Mouse (Mus musculus): Measurements from ENCODE around the gene Kazald1. TPM values are rescaled to one million over a fixed set of nuclear protein-coding genes. Genes with fewer than 3 reads are reported as not detected.

The Kazald1 gene
- total RNA-seq, 2 experiments from 2014 or later, result 7.5 TPM

GRCm38 (mm10) chr19:45076586-45077510 lies 1.8 kb downstream of the Kazald1 start:
- DNase-seq (ENCODE audit: low spot score in 2 of 2), result peak; percentile 37

GRCm38 (mm10) chr19:45077742-45078645 lies 3.0 kb downstream of the Kazald1 start:
- DNase-seq (ENCODE audit: low spot score in 2 of 2), result peak in 1 of 2 experiments; percentile 2

DNA sequence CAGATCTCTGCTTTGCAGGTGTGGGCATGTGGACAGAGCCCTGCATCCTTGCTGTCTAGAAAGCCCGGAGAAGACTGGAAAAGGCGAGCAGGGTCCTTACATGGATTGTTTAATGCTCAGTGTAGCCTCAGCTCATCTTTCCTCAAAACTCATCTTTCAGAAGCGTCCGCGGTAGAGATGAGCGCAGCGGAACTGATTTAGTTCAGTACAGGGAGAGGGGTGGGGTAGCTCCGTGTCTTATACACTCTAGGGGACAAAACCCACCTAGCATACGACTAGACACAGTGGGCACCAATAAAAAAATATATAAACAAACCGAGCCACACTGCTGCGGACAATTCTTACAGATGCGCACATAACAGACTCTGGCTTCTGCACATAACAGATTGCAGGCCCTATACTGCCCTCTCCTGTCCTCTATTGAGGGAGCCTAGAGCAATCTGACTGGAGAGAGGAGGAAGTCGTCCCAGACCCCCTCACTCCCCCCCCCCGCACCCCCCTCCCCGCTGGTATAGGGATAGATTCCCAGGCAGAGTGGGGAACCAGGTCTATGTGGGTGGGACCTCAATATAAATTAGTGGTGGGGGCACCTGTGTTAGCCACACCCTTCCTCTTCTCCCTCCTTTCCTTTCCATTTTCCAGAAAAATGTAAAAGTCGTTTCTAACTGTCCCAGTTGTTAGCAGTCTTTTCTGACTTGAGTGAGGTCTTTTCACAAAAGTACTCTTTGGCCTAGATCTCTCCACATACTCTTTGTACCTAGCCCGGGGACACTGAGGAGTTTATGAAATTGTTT lies 4.1 kb downstream of the Kazald1 start:
- no peak for DNase-seq (ENCODE audit: low spot score in 2 of 2)

DNA sequence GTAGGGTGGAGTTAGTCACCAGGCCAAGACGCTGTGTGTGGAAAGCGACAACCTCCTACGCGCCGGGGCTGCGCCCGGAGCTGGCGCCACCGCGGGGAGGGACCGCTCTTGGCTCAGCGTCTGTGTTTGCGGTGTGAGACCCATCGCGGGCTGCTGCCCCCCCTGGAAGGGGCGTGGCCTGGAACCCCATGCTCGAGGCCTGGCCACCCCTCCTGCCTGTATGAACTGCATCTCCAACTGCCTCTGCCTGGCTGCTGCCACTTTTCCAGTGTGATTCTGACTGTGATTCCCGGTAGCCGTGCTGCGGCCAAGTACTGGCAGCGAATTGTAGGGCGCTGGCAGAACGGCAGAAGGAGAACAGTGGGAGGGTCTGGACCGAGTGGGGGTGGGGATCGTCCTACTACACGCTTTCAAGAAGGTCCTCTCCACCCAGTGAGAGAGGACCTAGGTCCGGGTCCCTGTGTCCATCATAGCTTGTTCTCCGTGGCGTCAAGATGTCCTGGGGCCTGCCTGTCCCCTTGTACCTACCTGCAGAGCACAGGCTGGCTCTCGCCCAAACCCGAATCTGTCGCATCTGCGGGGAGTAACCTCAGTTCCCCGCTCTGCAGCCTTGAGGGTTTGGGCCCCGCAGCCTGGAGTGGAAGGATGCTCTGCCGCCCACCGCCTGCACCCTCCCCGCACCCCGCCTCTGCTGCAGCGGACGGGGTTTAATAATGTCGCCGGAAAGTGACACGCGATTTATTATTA lies 4.9 kb downstream of the Kazald1 start:
- peak in 1 of 2 experiments; percentile 36 for DNase-seq (ENCODE audit: low spot score in 2 of 2)

GRCm38 (mm10) chr19:45080711-45081110 lies 5.7 kb downstream of the Kazald1 start:
- no peak for DNase-seq (ENCODE audit: low spot score in 2 of 2)

- DNase-seq (ENCODE audit: low spot score in 2 of 2), result peak; percentile 49 to 59
Observed at GRCm38 (mm10) chr19:45081279-45081678, 6.2 kb downstream of the Kazald1 start.

DNA sequence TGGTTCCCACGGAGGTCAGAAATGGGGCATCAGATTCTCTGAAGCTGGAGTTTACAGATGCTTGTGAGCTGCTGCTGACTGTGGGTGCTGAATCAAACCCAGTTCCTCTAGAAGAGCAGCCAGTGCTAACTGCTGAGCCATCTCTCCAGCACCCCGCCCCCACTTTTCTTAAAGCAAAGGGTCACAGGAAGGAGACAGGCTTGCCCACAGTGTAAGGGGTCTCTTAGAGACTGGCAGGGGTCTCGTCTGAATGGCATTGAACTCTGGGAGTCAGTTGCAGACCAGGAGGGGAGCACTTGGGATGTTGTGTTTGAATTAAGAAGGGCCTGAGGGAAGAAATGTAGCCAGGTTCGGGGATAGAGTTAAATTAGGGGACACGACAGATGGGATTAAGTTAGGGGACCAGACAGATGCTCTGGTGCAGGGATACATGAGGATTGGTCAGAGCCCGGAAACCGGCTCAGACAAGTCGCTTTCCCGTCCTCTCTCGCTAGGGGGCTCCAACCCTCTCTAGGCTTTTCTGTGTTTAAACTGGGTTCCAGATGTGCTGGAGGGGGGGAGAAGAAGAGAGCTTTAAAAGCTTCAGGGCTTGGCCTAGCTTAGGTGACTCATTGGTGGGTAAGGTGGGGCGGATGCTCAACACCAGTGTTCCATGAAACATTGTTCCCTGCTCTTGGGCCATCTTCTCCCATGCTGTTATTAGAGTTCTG lies 7.0 kb downstream of the Kazald1 start:
- DNase-seq (ENCODE audit: low spot score in 2 of 2), result peak in 1 of 2 experiments; percentile 0

GRCm38 (mm10) chr19:45097868-45098267 lies 22.8 kb downstream of the Kazald1 start:
- DNase-seq (ENCODE audit: low spot score in 2 of 2), result no peak

- DNase-seq (ENCODE audit: low spot score in 2 of 2), result no peak
Observed at GRCm38 (mm10) chr19:45100486-45101270, 25.6 kb downstream of the Kazald1 start.

GRCm38 (mm10) chr19:45105591-45105990 lies 30.6 kb downstream of the Kazald1 start:
- DNase-seq (ENCODE audit: low spot score in 2 of 2), result no peak

DNA sequence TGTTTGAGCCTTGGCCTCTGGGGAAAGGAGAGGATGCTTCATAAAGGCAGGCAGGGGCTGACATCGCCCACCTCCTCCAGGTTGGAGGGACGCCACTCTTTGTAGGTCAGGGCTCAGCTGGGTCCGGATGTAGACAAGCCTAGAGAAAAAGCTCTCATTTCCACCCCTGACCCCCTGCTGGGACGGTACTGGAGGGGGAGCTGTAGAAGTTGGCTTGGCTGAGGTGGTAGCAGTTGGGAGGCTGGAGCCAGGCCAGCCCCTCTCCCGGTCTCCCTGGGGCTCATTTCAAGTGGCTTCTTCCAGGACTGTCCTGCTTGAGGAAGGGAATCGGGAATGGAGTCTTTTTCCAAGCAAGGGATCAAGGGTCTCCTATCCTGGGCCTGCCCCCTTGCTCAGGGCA lies 31.6 kb downstream of the Kazald1 start:
- DNase-seq (ENCODE audit: low spot score in 2 of 2), result no peak

DNA sequence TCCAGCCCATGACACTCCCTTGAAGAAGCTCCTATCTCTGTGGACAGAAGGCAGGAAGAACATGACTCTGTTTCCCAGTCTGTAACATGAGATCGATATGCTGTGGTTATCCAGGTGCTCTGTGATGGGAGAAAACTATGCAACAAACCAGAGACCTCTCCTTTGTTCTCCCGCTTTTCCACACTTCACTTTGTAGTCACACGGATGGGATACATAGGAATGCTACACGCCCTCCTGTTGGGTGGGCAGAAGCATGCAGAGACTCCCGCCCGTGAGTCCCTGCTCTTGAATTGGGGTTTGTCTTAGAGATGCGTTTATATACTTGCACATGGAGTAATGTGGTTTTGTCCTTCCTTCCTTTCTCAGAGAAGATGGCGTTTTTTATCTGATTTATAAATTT lies 35.6 kb downstream of the Kazald1 start:
- DNase-seq (ENCODE audit: low spot score in 2 of 2), result no peak

GRCm38 (mm10) chr19:45112444-45112843 lies 37.4 kb downstream of the Kazald1 start:
- no peak for DNase-seq (ENCODE audit: low spot score in 2 of 2)

DNA sequence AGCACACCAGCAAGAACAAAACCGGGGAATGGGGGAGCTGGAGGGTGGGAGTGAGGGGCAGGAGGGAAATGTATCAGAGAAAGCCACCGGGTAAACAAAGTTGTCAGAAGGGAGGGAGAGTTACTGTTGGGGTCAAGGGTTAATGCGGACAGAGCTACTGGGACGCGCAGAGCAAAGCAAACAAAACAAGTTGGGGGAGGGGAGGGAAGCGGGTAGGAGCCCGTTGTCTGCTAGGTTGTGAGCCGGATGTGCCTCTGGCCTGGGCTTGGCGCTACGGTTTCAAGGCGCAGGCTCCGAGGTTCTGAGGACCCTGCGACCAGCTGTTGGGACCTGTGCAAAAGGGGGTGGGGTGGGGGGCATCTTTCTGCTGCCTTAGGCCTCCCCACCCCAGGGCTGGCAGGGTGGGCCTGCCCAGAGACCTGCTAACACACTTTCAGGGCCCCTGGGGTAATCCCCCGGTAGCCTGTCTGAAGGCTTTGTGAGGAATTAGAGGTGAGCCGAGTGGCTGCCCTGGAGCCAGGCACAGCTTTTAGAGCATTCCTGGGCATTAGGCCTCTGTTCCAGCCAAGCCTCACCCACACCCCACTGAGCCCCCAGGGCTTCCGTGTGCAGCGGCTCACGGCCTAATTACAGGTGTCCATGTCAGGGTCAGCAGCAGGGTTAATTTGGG lies 38.9 kb downstream of the Kazald1 start:
- no peak for DNase-seq (ENCODE audit: low spot score in 2 of 2)

DNA sequence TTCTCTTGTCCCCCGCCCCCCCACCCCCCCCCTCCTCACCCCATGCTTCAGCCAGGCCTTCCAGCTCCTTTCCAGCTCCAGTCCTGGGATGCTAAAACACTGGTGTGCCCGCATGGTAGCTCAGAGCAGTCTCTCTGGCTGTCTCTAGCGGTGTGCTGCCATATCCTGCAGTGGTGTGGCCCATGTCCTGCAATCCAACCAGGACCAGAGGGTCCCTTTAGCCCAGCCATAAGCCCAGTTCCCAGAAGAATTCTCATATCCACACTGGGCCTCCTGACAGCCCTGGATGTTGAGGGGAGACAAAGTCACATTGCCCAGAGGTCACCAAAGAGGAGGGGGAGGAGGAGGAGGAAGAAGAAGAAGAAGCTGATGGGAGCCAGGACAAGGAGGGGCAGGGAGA lies 39.7 kb downstream of the Kazald1 start:
- no peak for DNase-seq (ENCODE audit: low spot score in 2 of 2)

- DNase-seq (ENCODE audit: low spot score in 2 of 2), result peak in 1 of 2 experiments; percentile 8
Observed at GRCm38 (mm10) chr19:45116798-45117197, 41.8 kb downstream of the Kazald1 start.

Measured in adrenal gland, postnatal 4 days (tissue).